Mouse (Mus musculus) stomach, postnatal 0 days (tissue): ENCODE results near the gene Gdf9. TPM values are rescaled to one million over a fixed set of nuclear protein-coding genes. Genes with fewer than 3 reads are reported as not detected.

ENCODE experiments used
- ATAC-seq: fragments of 200-750 bp; cut with Nextera tagmentation; 2 replicates; pipeline ENCODE4 v1.8.0; 2017; ENCODE audit not compliant: low FRiP score, low TSS enrichment
- DNase-seq: peaks from one replicate; pipeline ENCODE4 v3.0.0-alpha.2; 2016; ENCODE audit warnings: low spot score
- H3K27ac ChIP-seq: fragments of 300-500 bp; sonication (generic); replicated peaks from 2 replicates; pipeline ENCODE4 v1.5.1; 2014; ENCODE audit warnings: mild to moderate bottlenecking, control low read depth
- H3K27me3 ChIP-seq: fragments of 300-500 bp; sonication (generic); 2 replicates; pipeline ENCODE4 v1.6.1; 2014; ENCODE audit warnings: low read length; ENCODE audit not compliant: control insufficient read depth, insufficient read depth
- H3K36me3 ChIP-seq: fragments of 300-500 bp; sonication (generic); 2 replicates; pipeline ENCODE4 v1.6.1; 2014; ENCODE audit warnings: low read length, mixed read lengths; ENCODE audit not compliant: control insufficient read depth, insufficient read depth
- H3K4me1 ChIP-seq: fragments of 300-500 bp; sonication (generic); replicated peaks from 2 replicates; pipeline ENCODE4 v1.6.1; 2014; ENCODE audit warnings: antibody characterized with exemption; ENCODE audit not compliant: control insufficient read depth, insufficient read depth
- H3K4me2 ChIP-seq: fragments of 300-500 bp; sonication (generic); replicated peaks from 2 replicates; pipeline ENCODE4 v1.6.1; 2014; ENCODE audit warnings: low read depth, mild to moderate bottlenecking, control low read depth, moderate library complexity
- H3K4me3 ChIP-seq: fragments of 300-500 bp; sonication (generic); 2 replicates; pipeline ENCODE4 v1.5.1; 2014; ENCODE audit warnings: low read depth, low read length, control low read depth
- H3K9ac ChIP-seq: fragments of 300-500 bp; sonication (generic); 2 replicates; pipeline ENCODE4 v1.6.1; 2014; ENCODE audit warnings: mild to moderate bottlenecking, low read length, control low read depth, mixed read lengths
- H3K9me3 ChIP-seq: fragments of 300-500 bp; sonication (generic); 2 replicates; pipeline ENCODE4 v1.6.1; 2016; ENCODE audit warnings: low read length; ENCODE audit not compliant: control insufficient read depth
- CTCF ChIP-seq: IDR thresholded peaks from 2 replicates; pipeline ENCODE4 v1.5.1; 2016; ENCODE audit warnings: antibody characterized with exemption, low read depth, mild to moderate bottlenecking, moderate library complexity
- EP300 ChIP-seq: optimal IDR thresholded peaks from 2 replicates; pipeline ENCODE3; 2016; ENCODE audit warnings: antibody characterized with exemption
- WGBS: fragments of 180-500 bp; shearing (Covaris S2); extraction: QIAGEN DNeasy Blood & Tissue Kit; methylation state at CpG from one replicate; pipeline ENCODE4 v1.1.7; 2014; 5-methylcytosine and 5-hydroxymethylcytosine counted together
- polyA plus RNA-seq: library from polyadenylated mRNA; unstranded; fragments of >200 nt; fragmentation: Nextera tagmentation; extraction: Ambion mirVana; gene quantifications from 2 replicates; pipeline ENCODE4 v1.2.1, GENCODE M21; 2015

Gene Gdf9
- polyA plus RNA-seq, 1 experiment from 2014 or later: 0.78 TPM

DNA sequence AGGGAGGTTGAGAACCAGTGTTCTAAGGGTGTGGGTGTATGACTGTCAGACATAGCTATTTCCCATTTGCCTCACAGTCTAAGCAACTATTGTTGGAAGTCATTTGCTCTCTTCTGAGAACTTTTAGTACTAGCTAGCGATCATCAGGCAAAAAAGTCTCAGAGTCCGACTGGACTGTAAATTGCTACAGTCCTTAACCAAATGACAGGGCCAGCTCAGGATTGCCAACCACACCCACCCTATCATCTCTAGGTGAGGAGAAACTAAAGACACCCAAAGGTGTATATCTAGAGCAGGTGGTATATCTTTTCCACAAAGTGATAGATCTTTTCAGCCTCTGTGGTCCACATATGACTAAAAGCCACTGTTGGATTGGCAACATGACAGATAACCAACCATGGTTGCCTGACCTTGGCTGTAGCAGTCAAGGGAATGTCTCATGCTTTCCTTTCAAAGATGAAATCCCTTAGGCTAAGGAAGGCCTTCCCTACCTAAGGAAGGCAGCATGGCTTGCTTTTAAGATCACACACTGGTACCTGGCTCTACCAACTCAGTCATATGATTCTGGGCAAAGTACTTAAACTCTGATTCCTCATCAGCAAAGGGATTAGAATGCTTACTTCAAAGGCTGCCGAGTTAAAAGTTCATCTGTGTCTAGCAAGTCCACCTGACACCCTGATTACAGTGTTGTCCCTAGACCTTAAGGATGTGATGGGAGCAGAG, 2.7 kb upstream of the Gdf9 start:
- ATAC-seq: no peak
- H3K27me3 ChIP-seq: no peaks in the 10 kb centered on the region
- H3K4me2 ChIP-seq: no peak overlapping the region
- H3K9me3 ChIP-seq: no peaks in the 10 kb centered on the region
- no peak for TF ChIP-seq CTCF
- no peak for TF ChIP-seq EP300
- no peak overlapping the region for H3K27ac ChIP-seq
- H3K4me3 ChIP-seq: no peak overlapping the region
- H3K36me3 ChIP-seq: no peaks in the 10 kb centered on the region
- no peaks in the 10 kb centered on the region; the same call in 1 of the 2 replicates for H3K4me1 ChIP-seq
- DNase-seq: no peak
- whole genome bisulfite sequencing: 89% methylated on average over 3 of the region's 3 CpGs
- no peak overlapping the region for H3K9ac ChIP-seq

GRCm38 (mm10) chr11:53428716-53429057, 2.1 kb upstream of the Gdf9 start:
- Histone ChIP-seq H3K4me1 (no peaks in the 10 kb centered on the region; the same call in 1 of the 2 replicates), H3K9me3 (no peaks in the 10 kb centered on the region), H3K27me3 (no peaks in the 10 kb centered on the region), H3K4me3 (no peak overlapping the region), H3K27ac (no peak overlapping the region), H3K9ac (no peak overlapping the region), H3K36me3 (no peaks in the 10 kb centered on the region), H3K4me2 (no peak overlapping the region)
- WGBS: 98% methylated on average over 5 of the region's 5 CpGs
- no peak for TF ChIP-seq CTCF
- TF ChIP-seq EP300: no peak
- DNase-seq (no peak), ATAC-seq (no peak)

DNA sequence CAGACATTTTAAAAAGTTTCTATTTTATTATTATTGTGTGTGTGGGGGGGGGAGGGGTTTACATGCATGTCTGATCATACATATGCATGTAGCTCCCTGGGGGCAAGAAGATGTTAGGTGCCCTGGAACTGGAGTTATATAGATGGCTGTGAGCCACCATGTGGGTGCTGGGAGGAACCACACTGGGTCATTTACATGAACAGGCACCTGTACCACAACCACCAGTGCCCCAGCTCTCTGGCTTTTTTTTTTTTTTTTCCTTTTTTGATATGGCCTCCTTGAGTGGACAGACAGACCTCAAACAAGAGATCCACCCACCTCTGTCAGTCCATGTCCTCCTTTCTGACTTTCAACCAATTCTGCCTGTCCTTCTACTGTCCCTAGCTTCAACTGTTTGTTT, 1.6 kb upstream of the Gdf9 start:
- no peak overlapping the region for H3K9ac ChIP-seq
- no peak overlapping the region for H3K4me3 ChIP-seq
- H3K27me3 ChIP-seq: no peaks in the 10 kb centered on the region
- H3K36me3 ChIP-seq: no peaks in the 10 kb centered on the region
- no peaks in the 10 kb centered on the region for H3K9me3 ChIP-seq
- H3K4me1 ChIP-seq: no peaks in the 10 kb centered on the region; the same call in 1 of the 2 replicates
- no peak for ATAC-seq
- TF ChIP-seq CTCF (no peak), EP300 (no peak)
- no peak overlapping the region for H3K27ac ChIP-seq
- H3K4me2 ChIP-seq: peak overlapping the region; percentile 88; the same call in 1 of the 2 replicates
- no peak for DNase-seq

DNA sequence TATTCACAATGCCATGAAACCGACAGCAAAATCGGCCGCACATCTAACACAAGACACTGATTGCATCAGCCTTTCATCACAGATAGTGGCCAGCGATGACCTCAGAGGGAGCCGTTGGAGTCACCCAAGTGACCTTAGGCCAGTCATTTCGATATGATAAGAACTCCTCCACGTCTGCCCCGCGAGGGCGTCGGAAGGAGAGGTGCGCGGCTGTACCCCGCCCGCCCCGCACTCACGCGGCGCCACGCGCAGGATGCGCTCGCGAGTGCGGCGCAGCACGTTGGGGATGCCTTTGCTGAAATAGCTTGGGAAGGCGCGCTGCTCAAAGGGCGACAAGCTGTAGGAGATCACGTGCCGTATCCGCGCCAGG, 538 bp upstream of the Gdf9 start:
- no peaks in the 10 kb centered on the region for H3K27me3 ChIP-seq
- under 1% methylated on average over 34 of the region's 34 CpGs for WGBS

GRCm38 (mm10) chr11:53431347-53432056, 679 bp downstream of the Gdf9 start:
- no peaks in the 10 kb centered on the region for H3K9me3 ChIP-seq
- peak overlapping the region; percentile 80 for H3K4me3 ChIP-seq
- peak overlapping the region; percentile 67; the same call in 1 of the 2 replicates for H3K27ac ChIP-seq
- peak overlapping the region; percentile 54 for H3K9ac ChIP-seq
- no peaks in the 10 kb centered on the region for H3K27me3 ChIP-seq
- 9% methylated on average over 9 of the region's 9 CpGs for WGBS
- no peaks in the 10 kb centered on the region; the same call in 1 of the 2 replicates for H3K4me1 ChIP-seq
- peak overlapping the region; percentile 88 for H3K4me2 ChIP-seq
- peak; percentile 50; the same call in 1 of the 2 replicates for ATAC-seq
- DNase-seq: no peak
- no peak for TF ChIP-seq CTCF
- TF ChIP-seq EP300: no peak
- H3K36me3 ChIP-seq: no peaks in the 10 kb centered on the region

More for the DNA sequence above, 538 bp upstream of the Gdf9 start:
- TF ChIP-seq EP300 (no peak), CTCF (no peak)
- no peaks in the 10 kb centered on the region for H3K36me3 ChIP-seq
- H3K9ac ChIP-seq: peak overlapping the region; percentile 87
- DNase-seq: no peak
- no peaks in the 10 kb centered on the region; the same call in 1 of the 2 replicates for H3K4me1 ChIP-seq
- H3K9me3 ChIP-seq: no peaks in the 10 kb centered on the region
- peak overlapping the region; percentile 80 for H3K4me3 ChIP-seq
- peak; percentile 42 for ATAC-seq
- peak overlapping the region; percentile 88 for H3K4me2 ChIP-seq
- H3K27ac ChIP-seq: peak overlapping the region; percentile 90

- no peak overlapping the region for H3K27ac ChIP-seq
- TF ChIP-seq CTCF: no peak
- TF ChIP-seq EP300: no peak
Observed at GRCm38 (mm10) chr11:53433057-53433456, 2.2 kb downstream of the Gdf9 start.

More at GRCm38 (mm10) chr11:53433057-53433456, 2.2 kb downstream of the Gdf9 start:
- no peak overlapping the region for H3K4me3 ChIP-seq
- ATAC-seq (no peak), DNase-seq (no peak)
- H3K9me3 ChIP-seq: no peaks in the 10 kb centered on the region
- no peak overlapping the region for H3K4me2 ChIP-seq
- WGBS: 44% methylated on average over 6 of the region's 6 CpGs
- no peak overlapping the region for H3K9ac ChIP-seq
- H3K27me3 ChIP-seq: no peaks in the 10 kb centered on the region
- no peaks in the 10 kb centered on the region; the same call in 1 of the 2 replicates for H3K4me1 ChIP-seq
- H3K36me3 ChIP-seq: no peaks in the 10 kb centered on the region
